Mouse (Mus musculus) cerebellum, postnatal 10 days (tissue): ENCODE data around the gene Dlg5.

Experiments used
- DNase-seq, 2 experiments: peaks; one replicate each; pipeline ENCODE4 v3.0.0; 2021; ENCODE audit warnings: mixed read lengths in 2 of 2

Dlg5 gene

DNA sequence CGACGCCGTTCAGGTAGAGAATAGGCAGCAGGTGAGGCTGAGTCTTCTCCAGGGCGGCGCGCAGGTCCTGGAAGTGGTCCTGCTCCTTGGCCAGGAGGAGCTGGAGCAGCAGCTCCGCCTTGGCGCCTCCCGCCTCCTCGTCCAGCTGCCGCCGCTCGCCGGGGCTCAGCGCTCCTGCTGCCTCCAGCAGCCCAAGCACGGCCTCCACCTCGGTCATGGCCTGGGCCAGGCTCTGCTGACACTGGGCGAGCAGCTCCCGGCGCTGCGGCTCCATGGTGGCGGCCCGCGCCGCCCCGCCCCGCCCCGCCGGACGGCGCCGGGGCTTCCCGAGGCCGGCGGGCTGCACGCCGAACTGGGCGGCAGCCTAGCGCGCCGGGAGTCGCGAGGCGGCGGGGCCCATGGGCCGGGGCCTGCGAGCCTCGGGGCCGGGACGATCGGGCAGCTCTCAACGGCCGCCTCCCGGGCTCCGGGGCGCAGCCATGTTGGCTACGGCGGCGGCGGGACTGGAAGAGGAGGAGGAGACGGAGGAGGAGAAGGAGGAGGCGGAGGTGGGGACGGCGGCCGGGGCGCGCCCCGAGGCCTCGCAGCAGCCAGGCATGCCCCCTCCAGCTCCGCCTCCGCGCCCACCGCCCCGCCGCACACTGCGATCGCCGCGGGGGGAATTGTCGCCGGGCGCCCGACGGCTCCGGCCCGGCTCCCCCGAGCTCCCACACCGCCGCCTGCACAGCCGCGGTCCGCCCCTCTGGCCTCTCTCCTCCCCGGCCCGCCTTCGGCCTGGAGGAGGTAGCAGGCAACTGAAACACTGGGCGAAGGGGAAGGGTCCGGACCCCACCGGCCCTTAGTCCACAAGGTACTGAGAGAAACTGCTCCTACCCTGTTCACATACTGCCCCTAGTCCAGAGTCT, at the start of gene Dlg5:
Gene Dlg5, minus strand, starts transcription at position 744 of the 905 bp plus-strand sequence.
- peak; percentile 82 to 83 for DNase-seq

- DNase-seq = no peak
These were observed 47.9 kb upstream of the Dlg5 start for GRCm38 (mm10) chr14:24293631-24294030.

DNA sequence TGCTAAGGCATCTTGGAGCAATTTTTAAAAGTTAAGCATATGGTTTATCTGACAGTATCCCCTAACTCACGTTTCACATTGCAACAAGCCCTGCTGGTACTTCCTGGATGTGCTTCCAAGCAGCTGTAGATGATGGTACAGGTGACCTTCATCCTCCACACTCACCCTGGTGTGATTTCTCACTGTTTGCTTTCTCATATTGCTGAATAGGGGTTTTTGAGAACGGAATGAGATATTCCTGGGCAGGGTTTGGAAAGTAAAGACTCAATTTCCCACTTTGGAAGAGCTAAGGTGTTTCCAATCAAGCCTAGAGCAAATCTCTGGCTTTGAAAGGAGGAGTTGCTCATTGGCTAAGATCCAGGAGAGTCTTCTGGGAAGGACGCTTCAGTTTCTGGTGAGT, 47.2 kb upstream of the Dlg5 start, which contains the start of gene E330034G19Rik:
Gene E330034G19Rik, plus strand, starts transcription at position 301 of the 400 bp plus-strand sequence.
- DNase-seq = no peak

DNA sequence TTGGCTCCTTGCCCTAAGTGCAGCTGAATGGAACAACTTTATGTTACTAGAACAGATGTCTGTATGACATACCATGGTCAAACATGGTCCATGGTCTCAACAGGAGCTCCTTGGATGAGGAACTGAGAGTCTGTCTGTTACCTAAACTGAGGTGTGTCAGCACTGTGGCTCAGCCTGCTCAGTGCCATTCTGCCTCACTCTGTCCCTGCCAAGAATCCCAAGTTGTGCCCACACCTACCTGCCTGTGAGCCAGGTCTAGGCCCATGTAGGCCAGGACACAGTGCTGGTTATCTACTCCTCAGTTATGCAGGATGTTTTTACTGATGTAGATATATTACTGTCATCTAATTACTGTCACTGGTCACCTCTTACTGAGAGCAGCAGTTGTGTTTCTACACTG, 45.0 kb upstream of the Dlg5 start:
- DNase-seq = no peak

DNA sequence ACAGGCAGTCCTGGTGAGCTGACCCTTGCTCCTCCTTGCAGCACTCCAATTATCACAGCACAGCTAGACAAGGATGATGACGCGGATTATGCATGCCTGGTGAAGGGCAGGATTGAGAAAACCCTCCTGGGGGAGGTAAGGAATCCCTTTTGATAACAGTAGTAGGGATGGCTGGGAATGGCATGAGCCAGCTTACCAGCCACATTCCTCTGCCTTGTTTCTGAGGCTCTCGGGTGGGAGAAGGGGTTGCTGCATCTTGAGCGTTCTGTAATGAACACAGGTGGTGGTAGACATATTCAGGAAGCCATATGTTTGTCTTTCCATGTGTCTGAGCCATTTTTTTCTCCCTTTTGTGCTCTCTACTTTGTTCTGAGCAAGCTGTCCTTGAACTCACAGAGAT, 40.4 kb upstream of the Dlg5 start:
- DNase-seq = no peak

GRCm38 (mm10) chr14:24282276-24282675, 36.6 kb upstream of the Dlg5 start:
- no peak for DNase-seq

DNA sequence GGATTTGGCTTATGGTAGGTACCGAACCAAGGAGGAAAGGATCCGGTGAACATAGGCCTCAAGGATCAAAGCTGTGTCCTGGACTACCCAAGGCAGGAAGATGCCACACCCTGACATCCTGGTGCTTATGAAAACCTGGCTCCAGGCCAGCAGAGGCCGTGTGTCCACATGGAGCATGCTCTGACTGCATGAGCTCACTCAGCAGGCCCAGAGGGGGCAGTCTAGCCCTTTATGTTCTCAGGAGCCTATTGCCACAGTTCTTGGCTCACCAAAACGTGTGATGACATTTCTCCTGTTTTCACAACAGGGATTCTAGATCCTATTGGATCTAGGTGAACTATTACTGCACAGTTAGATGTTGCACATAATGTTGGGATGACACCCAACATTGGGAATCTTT, 35.6 kb upstream of the Dlg5 start:
- peak in 1 of 2 experiments; percentile 17 for DNase-seq

DNA sequence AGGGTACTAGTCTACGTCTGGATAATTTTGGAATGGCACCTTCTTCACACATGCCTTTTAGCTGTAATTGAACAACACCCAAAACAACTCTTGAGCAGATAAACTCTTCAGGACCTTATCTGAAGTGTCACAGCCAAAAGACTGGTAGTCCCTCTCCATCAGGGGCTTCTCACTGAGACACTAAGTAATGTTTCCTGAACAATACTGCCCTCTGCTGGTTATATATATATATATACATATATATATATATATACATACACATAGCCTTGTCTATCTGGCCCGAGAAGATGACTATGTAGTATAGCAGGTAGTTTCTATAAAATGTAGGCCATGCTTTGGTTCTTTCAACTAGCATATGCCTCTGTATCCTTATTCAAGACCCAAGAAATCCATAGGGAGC, 29.8 kb upstream of the Dlg5 start:
- DNase-seq = peak in 1 of 2 experiments; percentile 45

GRCm38 (mm10) chr14:24273575-24273974, 27.9 kb upstream of the Dlg5 start:
- peak; percentile 51 to 68 for DNase-seq

- peak in 1 of 2 experiments; percentile 22 for DNase-seq
These were observed 23.9 kb upstream of the Dlg5 start for GRCm38 (mm10) chr14:24269571-24269970.

- no peak for DNase-seq
These were observed 17.2 kb upstream of the Dlg5 start for GRCm38 (mm10) chr14:24262915-24263314.

- DNase-seq = no peak
These were observed 16.7 kb upstream of the Dlg5 start for GRCm38 (mm10) chr14:24262382-24262781.

- DNase-seq = no peak
These were observed 14.7 kb upstream of the Dlg5 start for GRCm38 (mm10) chr14:24260391-24260790.

DNA sequence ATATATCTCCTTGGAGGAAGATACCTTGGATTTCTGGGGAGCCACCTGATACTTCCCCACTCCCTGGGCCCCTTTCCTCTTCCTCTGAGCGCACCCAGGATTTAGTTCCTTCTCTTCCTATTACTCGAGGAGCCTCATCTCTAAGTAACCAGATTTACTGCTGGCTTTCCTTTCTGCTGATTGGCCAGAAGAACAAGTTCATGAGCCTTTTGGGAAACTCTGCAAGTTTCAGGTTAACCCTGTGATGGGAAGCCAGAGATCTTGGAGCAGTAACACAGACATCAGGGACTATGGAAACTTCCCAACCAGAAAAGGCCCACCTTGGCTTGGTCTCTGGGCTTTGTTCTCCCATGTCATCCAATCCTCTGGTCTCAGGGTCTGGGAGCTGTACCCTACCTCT, 10.2 kb upstream of the Dlg5 start:
- no peak for DNase-seq

GRCm38 (mm10) chr14:24253611-24254202, 8.0 kb upstream of the Dlg5 start:
- DNase-seq = no peak

DNA sequence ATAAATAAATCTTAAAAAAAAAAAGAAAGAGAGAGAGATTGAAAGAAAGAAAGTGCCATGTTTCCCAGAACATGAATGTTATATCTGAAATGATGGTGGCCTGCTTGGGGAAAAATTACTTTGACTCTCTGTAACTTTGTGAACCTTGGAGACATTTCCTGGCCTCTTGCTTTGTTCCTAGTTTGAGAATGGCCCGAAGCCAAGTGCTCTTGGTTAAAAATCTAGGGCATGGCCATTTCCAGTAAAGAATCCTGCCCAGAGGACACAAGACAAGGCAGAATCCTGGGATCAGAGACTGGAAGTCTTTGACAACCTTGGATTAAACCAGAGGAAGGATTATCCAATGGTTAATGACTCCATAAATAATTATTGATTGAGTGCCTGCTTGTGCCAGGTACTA, 5.6 kb upstream of the Dlg5 start:
- no peak for DNase-seq

- no peak for DNase-seq
These were observed 4.2 kb upstream of the Dlg5 start for GRCm38 (mm10) chr14:24249926-24250325.

DNA sequence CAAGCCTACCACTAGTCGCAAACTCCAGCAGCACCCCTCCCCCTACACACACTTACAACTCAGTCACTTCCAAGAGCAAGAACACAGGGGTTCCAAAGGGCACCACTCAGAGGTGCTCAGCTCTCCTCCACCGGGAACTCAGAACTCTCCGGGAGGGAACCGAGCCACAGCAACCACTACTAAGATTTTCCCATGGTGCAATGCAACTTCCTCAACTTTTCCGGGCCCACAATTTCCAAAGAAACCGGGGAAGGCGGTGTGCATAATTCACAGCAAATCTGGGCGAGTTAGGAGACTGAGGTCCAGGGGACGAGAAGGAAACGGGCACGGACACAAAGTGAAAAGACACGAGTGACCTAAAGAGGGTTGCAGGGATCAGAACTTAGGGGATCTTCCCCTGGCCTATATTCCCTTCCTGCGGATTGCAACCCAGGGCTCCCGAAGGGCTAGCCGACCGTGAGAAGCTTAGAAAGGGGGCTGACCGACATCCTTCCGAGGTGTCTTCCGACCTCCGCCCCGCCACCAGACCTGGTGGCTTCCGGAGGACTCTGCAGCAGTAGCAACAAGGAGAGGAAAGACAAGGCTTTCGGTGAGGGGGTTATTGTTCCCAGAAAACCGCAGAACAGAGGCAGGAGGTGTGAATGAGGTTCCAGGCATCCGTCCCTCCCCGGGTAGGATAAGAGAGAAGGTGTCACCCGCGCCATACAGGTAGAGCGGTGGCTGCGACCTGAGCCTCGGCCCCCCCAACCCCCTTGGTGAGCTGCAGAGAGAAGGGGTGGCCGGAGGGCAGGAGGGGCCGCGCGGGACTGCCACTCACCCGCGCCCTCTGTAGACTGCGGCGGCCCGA, 1.2 kb downstream of the Dlg5 start:
- DNase-seq = peak; percentile 39 to 41

DNA sequence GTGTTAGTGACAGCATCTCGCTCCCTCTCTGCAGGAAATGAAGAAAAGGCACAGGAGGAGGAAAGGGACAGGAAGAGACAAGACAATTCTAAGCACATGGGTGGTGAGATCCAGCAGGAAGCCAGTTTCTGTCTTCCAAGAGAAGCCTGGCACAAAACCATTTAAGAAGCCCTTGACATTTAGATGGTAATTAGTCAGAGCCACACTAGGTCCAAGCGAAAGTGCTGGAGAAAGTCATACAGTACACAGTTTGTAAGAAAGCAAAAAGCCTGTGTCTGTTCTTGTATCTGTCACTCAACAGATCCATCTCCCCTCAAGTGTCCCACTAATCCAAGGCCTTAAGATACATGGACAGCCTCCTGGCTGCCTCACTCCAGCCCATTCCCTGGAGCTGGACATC, 3.7 kb downstream of the Dlg5 start:
- DNase-seq = no peak

DNA sequence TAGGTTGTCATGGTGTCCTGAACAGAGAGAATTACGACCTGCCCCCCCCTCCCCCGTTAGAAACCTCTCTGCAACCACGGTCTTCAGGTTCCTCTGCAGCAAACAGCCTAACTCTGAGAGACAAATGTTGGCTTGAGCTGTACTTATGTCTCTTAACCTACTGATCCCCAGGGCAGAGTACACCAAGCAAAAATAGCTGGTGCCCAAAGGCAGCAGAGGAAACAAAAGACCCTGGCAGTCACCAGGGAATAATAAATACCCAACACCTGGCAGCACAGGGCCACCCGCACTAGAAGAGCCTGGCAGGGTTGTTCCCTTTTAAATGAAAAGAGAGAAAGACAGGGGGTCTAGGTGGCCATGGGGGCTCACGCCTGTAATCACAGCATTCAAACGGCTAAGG, 4.9 kb downstream of the Dlg5 start:
- DNase-seq = no peak

- DNase-seq = peak; percentile 45 to 47
These were observed 6.1 kb downstream of the Dlg5 start for GRCm38 (mm10) chr14:24239651-24240050.

- DNase-seq = no peak
These were observed 9.8 kb downstream of the Dlg5 start for GRCm38 (mm10) chr14:24235954-24236353.

DNA sequence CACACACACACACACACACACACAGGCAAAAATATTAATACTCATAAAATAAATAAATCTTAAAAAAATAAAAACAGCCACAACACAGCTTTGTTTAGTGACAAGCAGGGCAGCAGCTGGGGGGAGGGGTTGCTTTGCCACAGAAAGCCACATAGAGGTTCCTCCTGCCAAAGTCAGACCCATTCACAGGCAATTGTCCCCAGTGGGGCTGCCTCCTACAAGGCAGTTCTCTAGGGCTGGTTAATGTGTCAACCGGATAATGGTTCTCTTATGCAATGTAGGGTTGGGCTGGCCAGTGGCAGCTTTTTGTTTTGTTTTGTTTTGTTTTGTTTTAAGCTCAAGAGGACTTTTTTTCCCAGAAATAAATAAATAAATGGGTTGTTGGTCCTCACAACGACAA, 11.3 kb downstream of the Dlg5 start:
- DNase-seq = peak in 1 of 2 experiments; percentile 34
